Mouse (Mus musculus): ENCODE measurements around the gene Tsnaxip1. TPM values are rescaled to one million over a fixed set of nuclear protein-coding genes. Genes with fewer than 3 reads are reported as not detected.

Tsnaxip1 gene
- total RNA-seq, 1 experiment = 0.13 TPM

- peak; percentile 85 for DNase-seq (ENCODE audit: low read depth, low spot score)
- H3K27ac ChIP-seq (ENCODE audit: insufficient read depth, low read depth, low read length, poor library complexity, severe bottlenecking) = no peak within 1 kb of the TSS
- in situ Hi-C loops (cut with MboI; ENCODE audit: low sequenced_read_pairs in 2 of 2, unreplicated experiment in 2 of 2) = no loop called here
- peaks cover 34% of the 10 kb centered on the region for H3K36me3 ChIP-seq (ENCODE audit: control insufficient read depth, insufficient read depth, low read length, poor library complexity, severe bottlenecking)
- peaks cover 0 to 10% of the 10 kb centered on the region in 2 experiments; a peak in 1 of 4 replicates for H3K4me1 ChIP-seq (ENCODE audit: control insufficient read depth in 2 of 2, insufficient read depth in 2 of 2, low read length in 2 of 2, poor library complexity in 1 of 2)
- H3K9me3 ChIP-seq (ENCODE audit: control insufficient read depth, insufficient read depth, low read depth, low read length) = no peaks in the 10 kb centered on the region
- TF ChIP-seq HCFC1 (IDR thresholded peaks at IDR 0.05; ENCODE audit: borderline replicate concordance, insufficient read depth, low read length) (no peak), CHD2 (IDR thresholded peaks at IDR 0.05; ENCODE audit: low read depth, low read length) (no peak), ZNF384 (IDR thresholded peaks at IDR 0.05; ENCODE audit: low read depth, low read length) (no peak), MAFK (IDR thresholded peaks at IDR 0.05; ENCODE audit: insufficient read depth, low read depth, low read length) (no peak), ZC3H11A (IDR thresholded peaks at IDR 0.05; ENCODE audit: borderline replicate concordance, low read depth, low read length) (no peak)
- 0 out of 2 replicates have a peak within 1 kb of the TSS, but pooled peaks have one; percentile 26 for H3K9ac ChIP-seq (ENCODE audit: insufficient read depth, low read depth, low read length, poor library complexity, severe bottlenecking)
- peak within 1 kb of the TSS; percentile 17 to 38; a peak in 2 of 4 replicates for H3K4me3 ChIP-seq (ENCODE audit: insufficient read depth in 1 of 2, low read depth in 1 of 2, low read length in 2 of 2, poor library complexity in 1 of 2, severe bottlenecking in 1 of 2)
Measured at GRCm38 (mm10) chr8:105893339-105893738, 65.8 kb downstream of the Tsnaxip1 start, which contains the start of gene Nrn1l. Gene Nrn1l, plus strand, starts transcription at chr8:105893567.

Other genes starting within 250 kb of the Tsnaxip1 start
- 3.5 and 5.6 TPM in 2 replicates for gene Ripor1, start 222.5 kb upstream of the Tsnaxip1 start, total RNA-seq (2012; rRNA removed)
- gene Ctcf, start 191.2 kb upstream of the Tsnaxip1 start, total RNA-seq (2012; rRNA removed) = 49.4 and 65.5 TPM in 2 replicates
- 0.71 and 1.1 TPM in 2 replicates for gene Agrp, start 190.3 kb upstream of the Tsnaxip1 start, total RNA-seq (2012; rRNA removed)
- gene Carmil2, start 141.5 kb upstream of the Tsnaxip1 start, total RNA-seq (2012; rRNA removed) = 1.6 and 3.8 TPM in 2 replicates
- gene Acd, start 126.6 kb upstream of the Tsnaxip1 start, total RNA-seq (2012; rRNA removed) = 8.6 and 8.9 TPM in 2 replicates
- gene Pard6a, start 126.6 kb upstream of the Tsnaxip1 start, total RNA-seq (2012; rRNA removed) = 14.3 and 14.9 TPM in 2 replicates
- gene 4933405L10Rik, start 120.1 kb upstream of the Tsnaxip1 start, total RNA-seq (2012; rRNA removed) = 0.18 TPM in 1 of 2 replicates, not detected in the other
- 20.4 and 26.3 TPM in 2 replicates for gene Enkd1, start 119.5 kb upstream of the Tsnaxip1 start, total RNA-seq (2012; rRNA removed)
- gene Gfod2, start 69.1 kb upstream of the Tsnaxip1 start, total RNA-seq (2012; rRNA removed) = 9.3 and 11.0 TPM in 2 replicates
- 12.9 and 13.7 TPM in 2 replicates for gene Ranbp10, start 381 bp upstream of the Tsnaxip1 start, total RNA-seq (2012; rRNA removed)
- gene Cenpt, start 25.5 kb downstream of the Tsnaxip1 start, total RNA-seq (2012; rRNA removed) = 82.2 and 127 TPM in 2 replicates
- 31.5 and 52.5 TPM in 2 replicates for gene Thap11, start 27.4 kb downstream of the Tsnaxip1 start, total RNA-seq (2012; rRNA removed)
- 185 and 242 TPM in 2 replicates for gene Nutf2, start 32.8 kb downstream of the Tsnaxip1 start, total RNA-seq (2012; rRNA removed)
- gene Edc4, start 53.1 kb downstream of the Tsnaxip1 start, total RNA-seq (2012; rRNA removed) = 93.9 and 117 TPM in 2 replicates
- gene Nrn1l, start 65.8 kb downstream of the Tsnaxip1 start, total RNA-seq (2012; rRNA removed) = 2.1 and 2.7 TPM in 2 replicates
- 13.2 and 13.7 TPM in 2 replicates for gene Pskh1, start 72.7 kb downstream of the Tsnaxip1 start, total RNA-seq (2012; rRNA removed)
- 3.6 and 5.3 TPM in 2 replicates for gene Ctrl, start 106.1 kb downstream of the Tsnaxip1 start, total RNA-seq (2012; rRNA removed)
- 70.9 and 81.5 TPM in 2 replicates for gene Psmb10, start 110.7 kb downstream of the Tsnaxip1 start, total RNA-seq (2012; rRNA removed)
- gene Lcat, start 115.7 kb downstream of the Tsnaxip1 start, total RNA-seq (2012; rRNA removed) = 2.4 and 3.6 TPM in 2 replicates
- 70.1 and 133 TPM in 2 replicates for gene Slc12a4, start 138.4 kb downstream of the Tsnaxip1 start, total RNA-seq (2012; rRNA removed)
- 1.0 and 1.5 TPM in 2 replicates for gene Dpep3, start 151.7 kb downstream of the Tsnaxip1 start, total RNA-seq (2012; rRNA removed)
- 16.8 and 17.4 TPM in 2 replicates for gene Dus2, start 163.6 kb downstream of the Tsnaxip1 start, total RNA-seq (2012; rRNA removed)
- not detected in 2 replicates for gene Dpep2nb, start 178.2 kb downstream of the Tsnaxip1 start, total RNA-seq (2012; rRNA removed)
- 31.5 and 41.5 TPM in 2 replicates for gene Ddx28, start 184.2 kb downstream of the Tsnaxip1 start, total RNA-seq (2012; rRNA removed)
- gene Nfatc3, start 231.1 kb downstream of the Tsnaxip1 start, total RNA-seq (2012; rRNA removed) = 17.2 and 19.6 TPM in 2 replicates

Data from ES-E14 (cell line).